In genomic region chr4:43407071-43407920, GRCm38 (mm10) we compare ENCODE assay signal across 10 mouse cellular contexts. TPM values are rescaled to one million over a fixed set of nuclear protein-coding genes. Genes with fewer than 3 reads are reported as not detected.
DNase-seq lines count a peak whose midpoint lies in the region; ATAC-seq and TF ChIP-seq lines count a peak whose summit lies in the region.
"Had no signal": no experiment of that assay in that cellular context is flagged by ENCODE, and none has a peak within 500 bp of the region (broad histone marks: within the 10 kb centered on the region; RNA-seq: fewer than 3 reads in every experiment).

No protein-coding gene starts in this region.

- H3K4me1 ChIP-seq in kidney, postnatal 0 days (replicated peaks; ENCODE audit: insufficient read depth, low read length) = peaks cover 26% of the 10 kb centered on the region
- H3K4me1 ChIP-seq in embryonic facial prominence, embryonic 13.5 days = peaks cover 34% of the 10 kb centered on the region
- peaks cover 17% of the 10 kb centered on the region for H3K4me1 ChIP-seq in intestine, embryonic 14.5 days (replicated peaks; ENCODE audit: control insufficient read depth, insufficient read depth, low read length)
- peaks cover 53% of the 10 kb centered on the region for H3K4me1 ChIP-seq in neural tube, embryonic 15.5 days

- ATAC-seq in kidney, postnatal 0 days (replicated peaks; ENCODE audit: low FRiP score, low read depth) = no peak
- ATAC-seq in embryonic facial prominence, embryonic 13.5 days (ENCODE audit: insufficient number of reproducible peaks, insufficient read depth, low FRiP score, low TSS enrichment, low read depth) = no peak
- no peak for ATAC-seq in intestine, embryonic 14.5 days (replicated peaks; ENCODE audit: low FRiP score, low TSS enrichment, low read depth)
- ATAC-seq in neural tube, embryonic 15.5 days (ENCODE audit: low FRiP score) = peak; percentile 70
- ATAC-seq in cerebellum, adult (ENCODE audit: insufficient number of reproducible peaks, low FRiP score, low TSS enrichment) = no peak
- ATAC-seq: Patski had no signal

- WGBS in kidney, postnatal 0 days = 55% methylated on average over 12 of the region's 12 CpGs
- 65% methylated on average over 12 of the region's 12 CpGs for WGBS in embryonic facial prominence, embryonic 13.5 days
- WGBS in intestine, embryonic 14.5 days = 63% methylated on average over 12 of the region's 12 CpGs
- 47% methylated on average over 12 of the region's 12 CpGs for WGBS in neural tube, embryonic 15.5 days

- no peak for DNase-seq in kidney, postnatal 0 days (ENCODE audit: low spot score)
- no peak for DNase-seq in kidney, postnatal 14 days
- no peak for DNase-seq in intestine, embryonic 14.5 days (ENCODE audit: low spot score)
- no peak for DNase-seq in thymus, adult 18-20 months
- DNase-seq in ovary, postnatal 14 days (ENCODE audit: low spot score) = no peak

- H3K27me3 ChIP-seq in kidney, postnatal 0 days (ENCODE audit: insufficient read depth, low read length) = no peaks in the 10 kb centered on the region
- no peaks in the 10 kb centered on the region for H3K27me3 ChIP-seq in embryonic facial prominence, embryonic 13.5 days
- H3K27me3 ChIP-seq in intestine, embryonic 14.5 days (replicated peaks; ENCODE audit: control insufficient read depth, insufficient read depth, low read length) = no peaks in the 10 kb centered on the region
- H3K27me3 ChIP-seq in neural tube, embryonic 15.5 days (replicated peaks) = no peaks in the 10 kb centered on the region
- H3K27me3 ChIP-seq: Patski had no signal

- peak overlapping the region; percentile 81 for H3K4me2 ChIP-seq in kidney, postnatal 0 days (ENCODE audit: low read length)
- H3K4me2 ChIP-seq in embryonic facial prominence, embryonic 13.5 days = peak overlapping the region; percentile 74
- peak overlapping the region; percentile 60 for H3K4me2 ChIP-seq in intestine, embryonic 14.5 days (ENCODE audit: low read length)
- peak overlapping the region; percentile 81 for H3K4me2 ChIP-seq in neural tube, embryonic 15.5 days

- peak overlapping the region; percentile 92 for H3K27ac ChIP-seq in kidney, postnatal 0 days
- peak overlapping the region; percentile 84 for H3K27ac ChIP-seq in embryonic facial prominence, embryonic 13.5 days
- peak overlapping the region; percentile 81; the same call in 1 of the 2 replicates for H3K27ac ChIP-seq in intestine, embryonic 14.5 days (ENCODE audit: low read depth)
- H3K27ac ChIP-seq in neural tube, embryonic 15.5 days (replicated peaks) = peak overlapping the region; percentile 99

- TF ChIP-seq CTCF in kidney, postnatal 0 days (IDR thresholded peaks at IDR 0.05; ENCODE audit: low read depth) = no peak

- no peaks in the 10 kb centered on the region for H3K9me3 ChIP-seq in kidney, postnatal 0 days (replicated peaks; ENCODE audit: low read length)
- H3K9me3 ChIP-seq in embryonic facial prominence, embryonic 13.5 days = no peaks in the 10 kb centered on the region
- H3K9me3 ChIP-seq in intestine, embryonic 14.5 days (ENCODE audit: control insufficient read depth, low read length) = no peaks in the 10 kb centered on the region
- H3K9me3 ChIP-seq in neural tube, embryonic 15.5 days (replicated peaks) = no peaks in the 10 kb centered on the region

- peak overlapping the region; percentile 46 for H3K4me3 ChIP-seq in kidney, postnatal 0 days (replicated peaks; ENCODE audit: low read depth, low read length)
- peak overlapping the region; percentile 59 for H3K4me3 ChIP-seq in embryonic facial prominence, embryonic 13.5 days
- H3K4me3 ChIP-seq in intestine, embryonic 14.5 days (ENCODE audit: low read depth, low read length) = peak overlapping the region; percentile 48
- H3K4me3 ChIP-seq in neural tube, embryonic 15.5 days (replicated peaks) = peak overlapping the region; percentile 70

- H3K9ac ChIP-seq in kidney, postnatal 0 days (ENCODE audit: low read depth, low read length) = peak overlapping the region; percentile 57
- H3K9ac ChIP-seq in embryonic facial prominence, embryonic 13.5 days = peak overlapping the region; percentile 79
- H3K9ac ChIP-seq in intestine, embryonic 14.5 days (ENCODE audit: low read length) = peak overlapping the region; percentile 41
- H3K9ac ChIP-seq in neural tube, embryonic 15.5 days (replicated peaks) = peak overlapping the region; percentile 89

- no peaks in the 10 kb centered on the region for H3K36me3 ChIP-seq in kidney, postnatal 0 days (ENCODE audit: insufficient read depth, low read length)
- no peaks in the 10 kb centered on the region; the same call in 1 of the 2 replicates for H3K36me3 ChIP-seq in embryonic facial prominence, embryonic 13.5 days
- H3K36me3 ChIP-seq in intestine, embryonic 14.5 days (ENCODE audit: control insufficient read depth, insufficient read depth, low read length) = no peaks in the 10 kb centered on the region
- H3K36me3 ChIP-seq in neural tube, embryonic 15.5 days = no peaks in the 10 kb centered on the region; the same call in 1 of the 2 replicates

RNA-seq across cellular contexts. Expression of gene Fam166b, which starts 21.6 kb away (rescaled TPM):
- 0.33 and 0.59 TPM in 2 replicates for polyA plus RNA-seq in kidney, postnatal 0 days (2015; fragmentation: Nextera tagmentation; extraction: Ambion mirVana)
- polyA plus RNA-seq in embryonic facial prominence, embryonic 13.5 days (2015; fragmentation: Nextera tagmentation; extraction: Ambion mirVana) = 0.20 TPM in 1 of 2 replicates, not detected in the other
- polyA plus RNA-seq in intestine, embryonic 14.5 days (2014; fragmentation: Nextera tagmentation; extraction: Ambion mirVana) = 0.18 TPM in 1 of 2 replicates, not detected in the other
- polyA plus RNA-seq in neural tube, embryonic 15.5 days (2015; fragmentation: Nextera tagmentation; extraction: Ambion mirVana) = 1.7 and 2.6 TPM in 2 replicates
- polyA plus RNA-seq: spleen, adult 2 months had no signal

RNA-seq across cellular contexts. Expression of gene Rusc2, which starts 25.5 kb away (rescaled TPM):
- 9.6 and 9.7 TPM in 2 replicates for polyA plus RNA-seq in kidney, postnatal 0 days (2015; fragmentation: Nextera tagmentation; extraction: Ambion mirVana)
- 13.1 and 17.2 TPM in 2 replicates for polyA plus RNA-seq in embryonic facial prominence, embryonic 13.5 days (2015; fragmentation: Nextera tagmentation; extraction: Ambion mirVana)
- polyA plus RNA-seq in intestine, embryonic 14.5 days (2014; fragmentation: Nextera tagmentation; extraction: Ambion mirVana) = 11.2 and 11.7 TPM in 2 replicates
- 69.2 and 82.7 TPM in 2 replicates for polyA plus RNA-seq in neural tube, embryonic 15.5 days (2015; fragmentation: Nextera tagmentation; extraction: Ambion mirVana)

RNA-seq across cellular contexts. Expression of gene Tesk1, which starts 34.4 kb away (rescaled TPM):
- polyA plus RNA-seq in kidney, postnatal 0 days (2015; fragmentation: Nextera tagmentation; extraction: Ambion mirVana) = 7.8 and 9.1 TPM in 2 replicates
- polyA plus RNA-seq in embryonic facial prominence, embryonic 13.5 days (2015; fragmentation: Nextera tagmentation; extraction: Ambion mirVana) = 7.0 and 8.8 TPM in 2 replicates
- polyA plus RNA-seq in intestine, embryonic 14.5 days (2014; fragmentation: Nextera tagmentation; extraction: Ambion mirVana) = 8.6 and 9.5 TPM in 2 replicates
- 9.7 and 14.1 TPM in 2 replicates for polyA plus RNA-seq in neural tube, embryonic 15.5 days (2015; fragmentation: Nextera tagmentation; extraction: Ambion mirVana)

RNA-seq across cellular contexts. Expression of gene Cd72, which starts 47.1 kb away (rescaled TPM):
- polyA plus RNA-seq in kidney, postnatal 0 days (2015; fragmentation: Nextera tagmentation; extraction: Ambion mirVana) = 2.9 and 5.0 TPM in 2 replicates
- polyA plus RNA-seq in embryonic facial prominence, embryonic 13.5 days (2015; fragmentation: Nextera tagmentation; extraction: Ambion mirVana) = 3.2 and 3.8 TPM in 2 replicates
- polyA plus RNA-seq in intestine, embryonic 14.5 days (2014; fragmentation: Nextera tagmentation; extraction: Ambion mirVana) = 4.2 and 4.8 TPM in 2 replicates
- 4.3 and 6.7 TPM in 2 replicates for polyA plus RNA-seq in neural tube, embryonic 15.5 days (2015; fragmentation: Nextera tagmentation; extraction: Ambion mirVana)
